Mouse (Mus musculus) cortical plate, adult 2 months (tissue): ENCODE measurements at regions not wholly inside any gene's neighbourhood (a gene's known extent, or its start where the extent isn't known, plus 50 kb on each side); places are given as distances from the start of the nearest gene placed in this dataset.

Experiments
- H3K27ac ChIP-seq: fragments of 200-500 bp; 2 replicates; pipeline ENCODE4 v1.5.1; 2012; ENCODE audit warnings: low read length, control low read depth, inconsistent platforms; ENCODE audit not compliant: insufficient read depth
- H3K4me1 ChIP-seq: fragments of 200-500 bp; 2 replicates; pipeline ENCODE4 v1.6.1; 2011; ENCODE audit warnings: low read length; ENCODE audit not compliant: control insufficient read depth, insufficient read depth
- H3K4me3 ChIP-seq: fragments of 200-500 bp; 2 replicates; pipeline ENCODE4 v1.5.1; 2011; ENCODE audit warnings: mild to moderate bottlenecking, low read length, control low read depth; ENCODE audit not compliant: insufficient read depth
- CTCF ChIP-seq: fragments of 200-500 bp; IDR thresholded peaks from 2 replicates; pipeline ENCODE4 v1.5.1; 2011; ENCODE audit warnings: mild to moderate bottlenecking, control low read depth, low read length; ENCODE audit not compliant: insufficient read depth; ENCODE audit errors: extremely low read depth
- POLR2A ChIP-seq: fragments of 200-500 bp; IDR thresholded peaks from 2 replicates; pipeline ENCODE4 v1.6.1; 2011; ENCODE audit warnings: mild to moderate bottlenecking, low read length, control low read depth; ENCODE audit not compliant: insufficient read depth; ENCODE audit errors: extremely low read depth

DNA sequence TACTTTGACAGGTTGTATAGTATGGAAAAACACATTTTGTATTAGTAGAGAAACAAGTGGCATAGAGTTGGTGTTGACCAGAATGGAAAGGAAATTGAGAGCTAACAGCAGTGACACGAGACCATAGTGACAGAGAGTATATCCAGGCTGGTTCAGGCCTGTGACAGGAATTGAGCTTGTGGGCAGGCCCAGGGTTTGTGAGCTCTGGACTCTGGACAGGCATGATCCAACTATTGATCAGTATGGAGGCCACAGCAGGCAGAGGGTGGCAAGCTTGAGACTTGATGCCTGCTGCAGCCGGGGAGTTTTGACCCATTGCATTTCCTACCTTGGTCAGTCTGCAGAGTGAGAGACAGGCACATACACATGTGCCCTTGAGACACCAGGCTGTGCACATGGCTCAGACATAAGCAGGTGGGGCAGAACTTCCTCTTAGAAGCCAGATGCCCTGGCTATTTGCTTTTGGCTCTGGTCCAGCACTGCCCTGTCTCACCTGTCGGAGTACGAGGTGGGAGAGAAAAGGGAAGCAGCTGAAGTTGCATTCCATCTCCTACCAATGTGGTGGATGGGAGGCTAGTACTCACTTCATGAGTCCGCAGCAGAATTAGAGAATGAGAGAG lies 1006.2 kb upstream of the Cdh20 start:
- TF ChIP-seq POLR2A (no peak), CTCF (no peak)

GRCm38 (mm10) chr1:103762745-103763144 lies 1005.6 kb upstream of the Cdh20 start:
- no peaks in the 10 kb centered on the region for H3K4me1 ChIP-seq
- TF ChIP-seq POLR2A (no peak), CTCF (peak; percentile 49)
- H3K4me3 ChIP-seq, result no peak overlapping the region
- no peak overlapping the region for H3K27ac ChIP-seq

More for the DNA sequence above, 1006.2 kb upstream of the Cdh20 start:
- no peaks in the 10 kb centered on the region for H3K4me1 ChIP-seq
- H3K27ac ChIP-seq, result no peak overlapping the region
- H3K4me3 ChIP-seq, result no peak overlapping the region

- Histone ChIP-seq H3K27ac (no peak overlapping the region), H3K4me3 (no peak overlapping the region), H3K4me1 (no peaks in the 10 kb centered on the region)
- no peak for TF ChIP-seq POLR2A
- TF ChIP-seq CTCF, result no peak
Measured at GRCm38 (mm10) chr1:103767315-103767714, 1001.0 kb upstream of the Cdh20 start.

- TF ChIP-seq POLR2A, result no peak
- TF ChIP-seq CTCF, result no peak
- Histone ChIP-seq H3K27ac (no peak overlapping the region), H3K4me1 (no peaks in the 10 kb centered on the region), H3K4me3 (no peak overlapping the region)
Measured at GRCm38 (mm10) chr1:103784692-103785091, 983.6 kb upstream of the Cdh20 start.

DNA sequence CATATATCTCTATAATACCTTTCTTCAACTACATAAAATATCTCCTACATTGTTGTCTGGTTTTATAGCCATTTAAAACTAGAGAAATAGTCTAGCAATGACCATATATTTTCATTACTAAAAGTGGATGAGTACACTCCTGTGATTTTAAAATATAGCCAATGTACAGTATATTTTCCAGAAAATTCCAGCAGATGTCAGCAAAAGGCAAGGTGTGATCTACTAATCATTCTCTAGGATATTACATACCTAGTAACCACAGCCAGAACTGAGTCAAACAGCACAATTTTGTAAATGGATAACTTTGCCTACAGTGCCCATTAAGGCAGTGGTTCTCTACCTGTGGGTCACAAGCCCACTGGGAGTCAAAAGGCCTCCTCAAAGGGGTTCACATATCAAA lies 972.0 kb upstream of the Cdh20 start:
- Histone ChIP-seq H3K27ac (no peak overlapping the region), H3K4me3 (no peak overlapping the region), H3K4me1 (no peaks in the 10 kb centered on the region)
- TF ChIP-seq CTCF (no peak), POLR2A (no peak)

DNA sequence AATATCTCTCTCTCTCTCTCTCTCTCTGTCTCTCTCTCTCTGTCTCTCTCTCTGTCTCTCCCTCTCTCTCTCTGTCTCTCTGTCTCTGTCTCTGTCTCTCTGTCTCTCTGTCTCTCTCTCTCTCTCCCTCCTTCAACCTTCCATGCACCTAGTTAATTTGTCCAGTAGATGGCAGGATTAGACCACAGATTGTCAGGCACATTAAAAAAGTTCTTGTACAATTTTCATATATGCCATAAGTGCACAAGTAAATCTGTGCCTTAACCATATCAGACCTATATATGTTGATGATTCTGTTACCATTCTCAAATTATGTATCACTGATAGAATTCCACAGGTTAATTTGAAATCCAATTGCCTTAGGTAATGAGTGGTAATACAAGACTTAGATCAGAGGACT lies 969.0 kb upstream of the Cdh20 start:
- TF ChIP-seq POLR2A (no peak), CTCF (peak; percentile 24; the same call in 1 of the 2 replicates)

GRCm38 (mm10) chr1:103817946-103818345 lies 950.4 kb upstream of the Cdh20 start:
- no peaks in the 10 kb centered on the region for H3K4me1 ChIP-seq
- H3K27ac ChIP-seq, result no peak overlapping the region
- no peak overlapping the region for H3K4me3 ChIP-seq
- TF ChIP-seq CTCF, result no peak
- no peak for TF ChIP-seq POLR2A

More for the DNA sequence above, 969.0 kb upstream of the Cdh20 start:
- Histone ChIP-seq H3K4me3 (no peak overlapping the region), H3K4me1 (no peaks in the 10 kb centered on the region), H3K27ac (no peak overlapping the region)
